9 mouse cellular contexts compared by ENCODE assay signal in the genomic region with DNA sequence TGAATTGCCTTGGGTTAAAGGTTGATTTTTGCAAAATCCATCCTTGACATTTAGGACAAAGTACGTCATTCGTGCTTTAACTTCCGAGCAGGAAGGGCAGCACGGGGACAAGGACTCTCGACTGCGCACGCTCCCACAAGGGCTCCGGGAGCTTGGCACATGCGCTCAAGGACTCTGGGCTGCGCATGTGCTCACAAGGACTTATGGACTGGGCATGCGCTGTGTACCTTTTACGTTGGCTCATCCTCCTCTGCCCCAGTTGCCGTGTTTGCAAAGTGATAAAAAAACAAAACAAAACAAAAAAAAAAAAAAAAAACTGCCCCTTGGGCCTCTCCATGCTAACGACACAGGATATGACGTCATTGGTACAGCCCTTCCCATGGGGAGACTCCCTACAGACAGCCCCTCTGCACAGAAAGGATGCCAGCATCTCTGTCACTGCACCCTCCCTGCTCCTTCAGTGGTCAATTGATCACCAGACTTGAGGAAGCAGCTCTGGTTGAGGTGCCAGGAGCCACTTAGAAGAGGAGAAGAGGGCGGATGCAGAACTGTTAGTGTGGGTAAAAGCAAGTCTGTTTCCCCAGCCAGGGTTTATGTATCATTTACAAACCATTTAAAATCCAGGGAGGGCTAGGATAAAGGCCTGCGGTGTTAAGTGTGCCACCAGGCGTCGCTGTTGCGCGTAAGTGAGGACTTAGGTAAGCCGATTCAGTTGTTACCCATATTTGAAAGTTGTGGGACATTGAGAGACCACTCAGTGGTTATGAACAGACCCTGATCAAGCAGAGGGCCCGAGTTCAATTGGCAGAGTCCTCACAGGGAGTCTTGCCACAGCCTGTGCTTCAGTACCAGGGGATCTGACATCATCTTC.
DNase-seq lines count a peak whose midpoint lies in the region; ATAC-seq and TF ChIP-seq lines count a peak whose summit lies in the region.
"Had no signal": no experiment of that assay in that cellular context is flagged by ENCODE, and none has a peak within 500 bp of the region (broad histone marks: within the 10 kb centered on the region; RNA-seq: fewer than 3 reads in every experiment).

No protein-coding gene starts in this region.

- H3K27me3 ChIP-seq in kidney, embryonic 16.5 days (ENCODE audit: insufficient read depth, low read length) = no peaks in the 10 kb centered on the region
- no peaks in the 10 kb centered on the region for H3K27me3 ChIP-seq in intestine, embryonic 16.5 days (replicated peaks; ENCODE audit: control insufficient read depth, insufficient read depth, low read length)
- no peaks in the 10 kb centered on the region for H3K27me3 ChIP-seq in midbrain, embryonic 14.5 days (ENCODE audit: control insufficient read depth, insufficient read depth, low read length)
- H3K27me3 ChIP-seq in testis, adult 2 months (ENCODE audit: control insufficient read depth, insufficient read depth, low read length) = no peaks in the 10 kb centered on the region
- H3K27me3 ChIP-seq: megakaryocyte, embryonic 14.5 days had no signal

- H3K4me1 ChIP-seq in kidney, embryonic 16.5 days (ENCODE audit: insufficient read depth, low read length) = peaks cover 14% of the 10 kb centered on the region
- H3K4me1 ChIP-seq in intestine, embryonic 16.5 days (ENCODE audit: control insufficient read depth, insufficient read depth, low read length) = no peaks in the 10 kb centered on the region
- H3K4me1 ChIP-seq in midbrain, embryonic 14.5 days (ENCODE audit: control insufficient read depth, insufficient read depth, low read length) = no peaks in the 10 kb centered on the region
- peaks cover 6% of the 10 kb centered on the region for H3K4me1 ChIP-seq in testis, adult 2 months (ENCODE audit: control insufficient read depth, insufficient read depth, low read length)
- H3K4me1 ChIP-seq: megakaryocyte, embryonic 14.5 days had no signal

- TF ChIP-seq POLR2A in testis, adult 2 months (IDR thresholded peaks at IDR 0.05; ENCODE audit: control insufficient read depth, low read depth, low read length) = peak; percentile 73; the same call in 1 of the 2 replicates

- H3K27ac ChIP-seq in kidney, embryonic 16.5 days (ENCODE audit: low read length) = no peak overlapping the region
- H3K27ac ChIP-seq in gastrocnemius, adult 2 months = no peak overlapping the region
- H3K27ac ChIP-seq in intestine, embryonic 16.5 days (ENCODE audit: low read length) = no peak overlapping the region
- H3K27ac ChIP-seq in midbrain, embryonic 14.5 days (replicated peaks; ENCODE audit: low read depth, low read length) = no peak overlapping the region
- peak overlapping the region; percentile 94 for H3K27ac ChIP-seq in testis, adult 2 months (ENCODE audit: control insufficient read depth, insufficient read depth, low read depth, low read length)

- intact Hi-C loops in gastrocnemius, adult 2 months (cut with DNase I) = no loop called here
- intact Hi-C loops in left cerebral cortex, postnatal 14 days (cut with DNase I) = loop anchor here (5.0 to 10.0 kb wide), 3 partner anchors 1002 to 1475 kb away; no protein-coding TSS in a partner anchor

- no peak overlapping the region for H3K4me3 ChIP-seq in kidney, embryonic 16.5 days (ENCODE audit: low read length)
- H3K4me3 ChIP-seq in gastrocnemius, adult 2 months = no peak overlapping the region
- H3K4me3 ChIP-seq in intestine, embryonic 16.5 days (ENCODE audit: low read length) = no peak overlapping the region
- H3K4me3 ChIP-seq in midbrain, embryonic 14.5 days (replicated peaks; ENCODE audit: low read depth, low read length) = no peak overlapping the region
- peak overlapping the region; percentile 91 for H3K4me3 ChIP-seq in testis, adult 2 months (ENCODE audit: control insufficient read depth, low read depth, low read length)

- peak; percentile 77 for TF ChIP-seq CTCF in gastrocnemius, adult 2 months (IDR thresholded peaks at IDR 0.05)
- peak; percentile 72 for TF ChIP-seq CTCF in testis, adult 2 months (IDR thresholded peaks at IDR 0.05; ENCODE audit: control insufficient read depth, insufficient read depth, insufficient replicate concordance, low read depth, low read length)

- ATAC-seq in kidney, embryonic 16.5 days (ENCODE audit: low FRiP score, low TSS enrichment) = no peak; the same call in 1 of the 2 replicates
- ATAC-seq in common myeloid progenitor, adult 5-6 weeks (replicated peaks; ENCODE audit: low read depth, poor library complexity, severe bottlenecking) = peak; percentile 78
- ATAC-seq in intestine, embryonic 16.5 days = 0 out of 2 replicates have a peak, but pooled peaks have one; percentile 42
- peak; percentile 37; the same call in 1 of the 2 replicates for ATAC-seq in midbrain, embryonic 14.5 days (ENCODE audit: low FRiP score, low TSS enrichment)

- 74% methylated on average over 23 of the region's 23 CpGs for WGBS in kidney, embryonic 16.5 days
- 69% methylated on average over 23 of the region's 23 CpGs for WGBS in intestine, embryonic 16.5 days
- 72% methylated on average over 23 of the region's 23 CpGs for WGBS in midbrain, embryonic 14.5 days

- DNase-seq in kidney, adult 11 months = peak; percentile 28
- DNase-seq in gastrocnemius, adult 2 months = peak; percentile 77
- DNase-seq in left cerebral cortex, postnatal 14 days (ENCODE audit: low spot score in 2 of 2) = peak; percentile 77 to 86
- peak; percentile 93 for DNase-seq in midbrain, embryonic 14.5 days

- H3K9me3 ChIP-seq in kidney, embryonic 16.5 days (ENCODE audit: low read length) = peaks cover 6% of the 10 kb centered on the region; the same call in 1 of the 2 replicates
- no peaks in the 10 kb centered on the region for H3K9me3 ChIP-seq in intestine, embryonic 16.5 days (ENCODE audit: control insufficient read depth, low read length)
- no peaks in the 10 kb centered on the region for H3K9me3 ChIP-seq in midbrain, embryonic 14.5 days (ENCODE audit: control insufficient read depth, low read length)

- H3K36me3 ChIP-seq in kidney, embryonic 16.5 days (ENCODE audit: insufficient read depth, low read length) = peaks cover 33% of the 10 kb centered on the region
- H3K36me3 ChIP-seq in intestine, embryonic 16.5 days (ENCODE audit: control insufficient read depth, insufficient read depth, low read length) = peaks cover 8% of the 10 kb centered on the region; the same call in 1 of the 2 replicates
- no peaks in the 10 kb centered on the region for H3K36me3 ChIP-seq in midbrain, embryonic 14.5 days (ENCODE audit: control insufficient read depth, insufficient read depth, low read length)
- H3K36me3 ChIP-seq in testis, adult 2 months (ENCODE audit: control insufficient read depth, insufficient read depth, low read length) = no peaks in the 10 kb centered on the region

- no peak overlapping the region for H3K4me2 ChIP-seq in kidney, embryonic 16.5 days (replicated peaks; ENCODE audit: low read depth, low read length)
- no peak overlapping the region for H3K4me2 ChIP-seq in intestine, embryonic 16.5 days (ENCODE audit: low read depth, low read length)
- H3K4me2 ChIP-seq in midbrain, embryonic 14.5 days (ENCODE audit: low read length) = no peak overlapping the region

- no peak overlapping the region for H3K9ac ChIP-seq in kidney, embryonic 16.5 days (replicated peaks; ENCODE audit: low read length)
- H3K9ac ChIP-seq in intestine, embryonic 16.5 days (ENCODE audit: low read depth, low read length) = no peak overlapping the region
- 0 out of 2 replicates have a peak overlapping the region, but pooled peaks have one; percentile 10 for H3K9ac ChIP-seq in midbrain, embryonic 14.5 days (replicated peaks; ENCODE audit: low read length)

Comparison
In these comparisons a context has a peak if more than half of its experiments do, and no peak if none do; other contexts are left out.
1. DNase-seq: peak in every context shown above with its lines; median percentile 93 in midbrain, embryonic 14.5 days; 82 in left cerebral cortex, postnatal 14 days; 77 in gastrocnemius, adult 2 months; 28 in kidney, adult 11 months.